21 mouse cellular contexts compared by ENCODE assay signal in the genomic region with DNA sequence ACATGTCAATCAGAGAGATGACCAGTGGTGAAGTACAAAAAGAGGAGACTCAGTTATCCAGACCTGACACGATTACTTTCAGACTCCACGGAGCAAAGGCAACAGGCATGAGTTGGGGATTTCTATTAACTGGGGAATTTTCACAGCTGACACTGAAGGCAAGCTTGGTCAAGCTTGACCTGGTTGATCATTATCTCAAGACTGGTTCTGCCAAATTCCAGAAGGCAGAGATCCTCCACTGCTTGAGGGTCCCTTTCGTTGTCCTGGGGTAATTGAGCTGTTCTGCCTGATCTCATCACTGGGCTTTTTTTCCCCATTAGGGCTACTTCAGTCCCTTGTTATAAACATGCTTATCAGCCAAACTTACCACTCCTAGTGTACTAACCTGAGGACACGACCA. TPM values are rescaled to one million over a fixed set of nuclear protein-coding genes. Genes with fewer than 3 reads are reported as not detected.
DNase-seq lines count a peak whose midpoint lies in the region; ATAC-seq and TF ChIP-seq lines count a peak whose summit lies in the region.
"Had no signal": no experiment of that assay in that cellular context is flagged by ENCODE, and none has a peak within 500 bp of the region (broad histone marks: within the 10 kb centered on the region; RNA-seq: fewer than 3 reads in every experiment).

No protein-coding gene starts in this region.

- CTCF ChIA-PET in Patski (lab: Charles Lee): interaction anchor here (1.2 to 2.0 kb wide), 3 partner anchors 9 to 14 kb away, joined by 4 to 9 read pairs (median 5); no protein-coding TSS in a partner anchor

- in situ Hi-C loops in Patski (cut with MboI; ENCODE audit: low pct_unique_long_range_greater_than_20kb): loop anchor here (5.0 to 25.0 kb wide), 2 partner anchors 103 to 1603 kb away; no protein-coding TSS in a partner anchor

- H3K9me3 ChIP-seq in kidney, embryonic 15.5 days (replicated peaks): no peaks in the 10 kb centered on the region
- H3K9me3 ChIP-seq in liver, embryonic 12.5 days (replicated peaks): no peaks in the 10 kb centered on the region
- H3K9me3 ChIP-seq in hindbrain, embryonic 13.5 days: no peaks in the 10 kb centered on the region
- H3K9me3 ChIP-seq in liver, postnatal 0 days (ENCODE audit: low read length): no peaks in the 10 kb centered on the region
- H3K9me3 ChIP-seq: embryonic facial prominence, embryonic 12.5 days; forebrain, embryonic 15.5 days; heart, embryonic 10.5 days; hindbrain, embryonic 12.5 days had no signal

- H3K27me3 ChIP-seq in Patski: no peaks in the 10 kb centered on the region
- no peaks in the 10 kb centered on the region for H3K27me3 ChIP-seq in kidney, adult 2 months (replicated peaks; ENCODE audit: control insufficient read depth, insufficient read depth, low read length)
- no peaks in the 10 kb centered on the region for H3K27me3 ChIP-seq in kidney, embryonic 15.5 days
- H3K27me3 ChIP-seq in liver, embryonic 12.5 days (replicated peaks): no peaks in the 10 kb centered on the region
- H3K27me3 ChIP-seq in hindbrain, embryonic 13.5 days: no peaks in the 10 kb centered on the region
- H3K27me3 ChIP-seq in liver, postnatal 0 days (ENCODE audit: insufficient read depth, low read length): no peaks in the 10 kb centered on the region
- H3K27me3 ChIP-seq: CH12.LX; embryonic facial prominence, embryonic 12.5 days; forebrain, embryonic 15.5 days; hindbrain, embryonic 12.5 days had no signal

- no peak overlapping the region for H3K4me2 ChIP-seq in kidney, embryonic 15.5 days
- H3K4me2 ChIP-seq in liver, embryonic 12.5 days: no peak overlapping the region
- H3K4me2 ChIP-seq in hindbrain, embryonic 13.5 days: no peak overlapping the region
- no peak overlapping the region for H3K4me2 ChIP-seq in liver, postnatal 0 days (ENCODE audit: low read depth, low read length)
- H3K4me2 ChIP-seq: embryonic facial prominence, embryonic 12.5 days; forebrain, embryonic 15.5 days; hindbrain, embryonic 12.5 days had no signal

- ATAC-seq in Patski: peak; percentile 96
- peak; percentile 91 for ATAC-seq in kidney, embryonic 15.5 days (replicated peaks; ENCODE audit: low FRiP score)
- no peak for ATAC-seq in liver, embryonic 12.5 days
- ATAC-seq in hindbrain, embryonic 13.5 days (ENCODE audit: low FRiP score): no peak
- no peak for ATAC-seq in liver, postnatal 0 days
- ATAC-seq: forebrain, embryonic 15.5 days had no signal

- H3K4me3 ChIP-seq in kidney, adult 2 months (ENCODE audit: insufficient read depth, low read depth, low read length): no peak overlapping the region
- no peak overlapping the region for H3K4me3 ChIP-seq in kidney, embryonic 15.5 days (replicated peaks)
- H3K4me3 ChIP-seq in liver, embryonic 12.5 days: no peak overlapping the region
- H3K4me3 ChIP-seq in hindbrain, embryonic 13.5 days: no peak overlapping the region
- H3K4me3 ChIP-seq in liver, postnatal 0 days (ENCODE audit: low read depth, low read length): no peak overlapping the region
- H3K4me3 ChIP-seq: embryonic facial prominence, embryonic 12.5 days; forebrain, embryonic 15.5 days; heart, embryonic 10.5 days; hindbrain, embryonic 12.5 days had no signal

- TF ChIP-seq POLR2A in kidney, adult 2 months (IDR thresholded peaks at IDR 0.05; ENCODE audit: low read depth, low read length): no peak

- no peak overlapping the region for H3K9ac ChIP-seq in kidney, embryonic 15.5 days
- no peak overlapping the region for H3K9ac ChIP-seq in liver, embryonic 12.5 days
- H3K9ac ChIP-seq in hindbrain, embryonic 13.5 days: no peak overlapping the region
- no peak overlapping the region for H3K9ac ChIP-seq in liver, postnatal 0 days (replicated peaks)
- H3K9ac ChIP-seq: embryonic facial prominence, embryonic 12.5 days; forebrain, embryonic 15.5 days; hindbrain, embryonic 12.5 days had no signal

- peak; percentile 71 for DNase-seq in Patski (ENCODE audit: low read depth, low spot score)
- peak; percentile 91 for DNase-seq in kidney, adult 2 months
- DNase-seq in kidney, postnatal 14 days: peak; percentile 76
- DNase-seq in adrenal gland, postnatal 36 days: no peak
- no peak for DNase-seq in liver, postnatal 0 days
- DNase-seq: adrenal gland, adult 8-10 months; cerebellum, adult 11-12 months; cerebellum, adult 9-10 months; cerebellum, postnatal 25 days; gastrocnemius, postnatal 36 days; heart, adult 18-20 months; heart, postnatal 10 days; heart, postnatal 4 days had no signal

- TF ChIP-seq EP300 in liver, postnatal 0 days (IDR thresholded peaks at IDR 0.05; ENCODE audit: low read depth): no peak

- peaks cover 16% of the 10 kb centered on the region for H3K4me1 ChIP-seq in kidney, adult 2 months (ENCODE audit: control insufficient read depth, insufficient read depth, low read length)
- H3K4me1 ChIP-seq in kidney, embryonic 15.5 days: no peaks in the 10 kb centered on the region; the same call in 1 of the 2 replicates
- no peaks in the 10 kb centered on the region for H3K4me1 ChIP-seq in liver, embryonic 12.5 days
- H3K4me1 ChIP-seq in hindbrain, embryonic 13.5 days (replicated peaks): no peaks in the 10 kb centered on the region
- peaks cover 2% of the 10 kb centered on the region; the same call in 1 of the 2 replicates for H3K4me1 ChIP-seq in liver, postnatal 0 days (ENCODE audit: insufficient read depth)
- H3K4me1 ChIP-seq: embryonic facial prominence, embryonic 12.5 days; forebrain, embryonic 15.5 days; heart, embryonic 10.5 days; hindbrain, embryonic 12.5 days had no signal

- WGBS in kidney, adult 2 months: 31% methylated on average over 4 of the region's 4 CpGs
- WGBS in kidney, embryonic 15.5 days: 58% methylated on average over 4 of the region's 4 CpGs
- 61% methylated on average over 4 of the region's 4 CpGs for WGBS in liver, embryonic 12.5 days (ENCODE audit: insufficient replicate concordance)
- 82% methylated on average over 4 of the region's 4 CpGs for WGBS in hindbrain, embryonic 13.5 days
- WGBS in liver, postnatal 0 days (ENCODE audit: insufficient replicate concordance): 71% methylated on average over 4 of the region's 4 CpGs

- peak overlapping the region; percentile 63 for H3K27ac ChIP-seq in kidney, adult 2 months (ENCODE audit: insufficient read depth, low read depth, low read length)
- H3K27ac ChIP-seq in kidney, embryonic 15.5 days: peak overlapping the region; percentile 52
- H3K27ac ChIP-seq in liver, embryonic 12.5 days: no peak overlapping the region
- no peak overlapping the region for H3K27ac ChIP-seq in hindbrain, embryonic 13.5 days
- no peak overlapping the region for H3K27ac ChIP-seq in liver, postnatal 0 days (ENCODE audit: low read depth)
- H3K27ac ChIP-seq: embryonic facial prominence, embryonic 12.5 days; forebrain, embryonic 15.5 days; heart, embryonic 10.5 days; hindbrain, embryonic 12.5 days had no signal

- no peaks in the 10 kb centered on the region for H3K36me3 ChIP-seq in kidney, adult 2 months (ENCODE audit: control insufficient read depth, insufficient read depth, low read length)
- H3K36me3 ChIP-seq in kidney, embryonic 15.5 days: no peaks in the 10 kb centered on the region
- no peaks in the 10 kb centered on the region for H3K36me3 ChIP-seq in liver, embryonic 12.5 days
- H3K36me3 ChIP-seq in hindbrain, embryonic 13.5 days: no peaks in the 10 kb centered on the region
- H3K36me3 ChIP-seq in liver, postnatal 0 days (replicated peaks; ENCODE audit: insufficient read depth, low read length): no peaks in the 10 kb centered on the region
- H3K36me3 ChIP-seq: embryonic facial prominence, embryonic 12.5 days; forebrain, embryonic 15.5 days; heart, embryonic 10.5 days; hindbrain, embryonic 12.5 days had no signal

- no peak for TF ChIP-seq CTCF in Patski (IDR thresholded peaks at IDR 0.05)
- no peak for TF ChIP-seq CTCF in kidney, adult 2 months (conservative IDR thresholded peaks at IDR 0.05; ENCODE audit: insufficient read depth, insufficient read length, low read depth, low read length)
- no peak for TF ChIP-seq CTCF in liver, postnatal 0 days (IDR thresholded peaks at IDR 0.05; ENCODE audit: low read depth)

- POLR2A ChIA-PET in Patski (lab: Charles Lee): interaction anchor here (1.7 kb wide), 1 partner anchor 14 kb away, joined by 5 read pairs; no protein-coding TSS in a partner anchor

RNA-seq across cellular contexts. Expression of gene Itga1, which starts 7.9 kb away (rescaled TPM):
- polyA plus RNA-seq in Patski (2021): 59.2 TPM
- polyA plus RNA-seq in kidney, adult 2 months (2012; rRNA removed): 16.5 and 17.9 TPM in 2 replicates
- polyA plus RNA-seq in kidney, embryonic 15.5 days (2015; fragmentation: Nextera tagmentation; extraction: Ambion mirVana): 23.0 and 26.8 TPM in 2 replicates
- 3.4 and 3.6 TPM in 2 replicates for polyA plus RNA-seq in liver, embryonic 12.5 days (2016; fragmentation: Nextera tagmentation; extraction: Ambion mirVana)
- 10 to 100 TPM; 30.2 to 31.9 TPM for total RNA-seq in adrenal gland, postnatal 36 days (2021)
- 6.6 and 7.1 TPM in 2 replicates for polyA plus RNA-seq in hindbrain, embryonic 13.5 days (2015; fragmentation: Nextera tagmentation; extraction: Ambion mirVana)
- 4.9 and 5.9 TPM in 2 replicates for polyA plus RNA-seq in liver, postnatal 0 days (2015; fragmentation: Nextera tagmentation; extraction: Ambion mirVana)

RNA-seq across cellular contexts. Expression of gene Gm49395, which starts 7.9 kb away (rescaled TPM):
- 2.2 TPM for polyA plus RNA-seq in Patski (2021)
- 3.8 and 7.4 TPM in 2 replicates for polyA plus RNA-seq in kidney, adult 2 months (2012; rRNA removed)
- polyA plus RNA-seq in kidney, embryonic 15.5 days (2015; fragmentation: Nextera tagmentation; extraction: Ambion mirVana): 7.0 and 9.2 TPM in 2 replicates
- polyA plus RNA-seq in liver, embryonic 12.5 days (2016; fragmentation: Nextera tagmentation; extraction: Ambion mirVana): 2.6 and 2.9 TPM in 2 replicates
- total RNA-seq in adrenal gland, postnatal 36 days (2021): 10 to 100 TPM in 1 of 2 experiments, 1 to 10 TPM in 1; 9.9 to 12.9 TPM
- polyA plus RNA-seq in hindbrain, embryonic 13.5 days (2015; fragmentation: Nextera tagmentation; extraction: Ambion mirVana): 2.4 and 4.7 TPM in 2 replicates
- polyA plus RNA-seq in liver, postnatal 0 days (2015; fragmentation: Nextera tagmentation; extraction: Ambion mirVana): 3.9 and 4.0 TPM in 2 replicates

RNA-seq across cellular contexts. Expression of gene Pelo, which starts 19.6 kb away (rescaled TPM):
- 34.9 TPM for polyA plus RNA-seq in Patski (2021)
- polyA plus RNA-seq in kidney, adult 2 months (2012; rRNA removed): 29.0 and 32.3 TPM in 2 replicates
- 5.7 and 6.5 TPM in 2 replicates for polyA plus RNA-seq in kidney, embryonic 15.5 days (2015; fragmentation: Nextera tagmentation; extraction: Ambion mirVana)
- polyA plus RNA-seq in liver, embryonic 12.5 days (2016; fragmentation: Nextera tagmentation; extraction: Ambion mirVana): 4.9 and 6.0 TPM in 2 replicates
- total RNA-seq in adrenal gland, postnatal 36 days (2021): 10 to 100 TPM; 28.3 to 31.6 TPM
- polyA plus RNA-seq in hindbrain, embryonic 13.5 days (2015; fragmentation: Nextera tagmentation; extraction: Ambion mirVana): 3.9 and 6.8 TPM in 2 replicates
- polyA plus RNA-seq in liver, postnatal 0 days (2015; fragmentation: Nextera tagmentation; extraction: Ambion mirVana): 4.7 and 5.4 TPM in 2 replicates

Comparison
In these comparisons a context has a peak if more than half of its experiments do, and no peak if none do; other contexts are left out.
1. ATAC-seq: peak in Patski (single experiment) and kidney, embryonic 15.5 days (single experiment); none in liver, embryonic 12.5 days (single experiment), hindbrain, embryonic 13.5 days (single experiment) and liver, postnatal 0 days (single experiment).
2. DNase-seq: peak in Patski (single experiment), kidney, adult 2 months (single experiment) and kidney, postnatal 14 days (single experiment); none in adrenal gland, postnatal 36 days (0 of 2) and liver, postnatal 0 days (single experiment).
3. H3K27ac ChIP-seq: peak in kidney, adult 2 months (single experiment) and kidney, embryonic 15.5 days (single experiment); none in liver, embryonic 12.5 days (single experiment), hindbrain, embryonic 13.5 days (single experiment) and liver, postnatal 0 days (single experiment).